Mouse (Mus musculus): Measurements from ENCODE around the gene Psenen.

Psenen gene

DNA sequence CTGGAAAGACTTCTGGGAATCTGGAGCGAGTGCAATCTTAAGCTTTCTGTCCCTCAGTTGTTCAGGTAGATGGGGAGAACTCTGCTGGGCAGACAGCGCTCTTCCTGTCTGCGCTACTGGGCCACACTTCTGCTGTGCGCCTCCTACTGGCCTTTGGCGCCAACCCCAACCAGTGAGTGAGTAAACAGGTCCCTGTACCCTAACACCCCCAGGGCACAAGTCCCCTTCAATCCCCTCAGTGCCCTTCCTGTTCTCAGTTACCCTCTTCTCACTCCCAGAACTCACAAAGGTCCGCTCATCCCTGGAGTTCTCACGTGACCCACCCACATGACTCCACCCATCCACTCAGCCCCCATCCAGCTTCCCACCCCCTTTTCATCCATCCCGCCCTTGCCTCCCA, 45.1 kb downstream of the Psenen start:
- in situ Hi-C loops (cut with MboI, MseI): no loop called here

DNA sequence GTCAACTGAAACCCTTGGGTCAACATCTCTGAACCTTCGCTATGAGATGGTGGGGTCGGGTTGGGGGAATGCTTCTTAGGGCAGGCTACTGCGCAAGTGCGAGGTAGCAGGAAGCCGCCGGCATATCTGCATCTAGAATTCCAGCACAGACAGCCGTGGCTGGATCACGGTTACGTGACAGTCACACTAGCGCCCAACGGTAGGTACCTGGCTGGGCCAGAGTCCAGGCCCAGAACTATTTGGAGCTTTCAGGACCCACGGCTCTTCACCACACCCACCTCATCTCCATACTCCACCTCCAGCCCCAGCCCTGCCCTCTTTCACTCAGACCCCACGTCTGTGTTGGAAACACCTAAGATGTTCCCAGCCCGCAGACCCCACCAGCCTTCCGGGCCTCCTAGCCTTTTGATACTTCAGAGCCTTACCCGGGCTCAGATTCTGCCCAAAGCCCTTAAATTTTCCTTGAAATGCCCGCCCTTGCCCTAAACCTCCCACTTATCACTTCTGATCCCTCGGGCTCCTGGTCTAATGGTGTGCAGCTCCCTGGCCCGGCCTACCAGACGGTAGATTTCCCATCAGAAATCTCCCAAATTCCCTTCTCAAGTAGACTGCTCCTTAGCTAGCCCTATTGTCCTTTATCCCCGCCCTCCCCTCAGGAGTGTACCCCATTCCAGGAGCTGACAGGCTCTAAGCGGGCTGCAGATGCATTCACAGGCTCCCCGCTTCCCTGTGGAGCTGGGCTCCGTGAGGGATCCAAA, 48.2 kb downstream of the Psenen start:
- in situ Hi-C loops (cut with MboI, MseI): no loop called here

Data from T-helper 17 cell (primary cell).